Mouse (Mus musculus) heart, postnatal 0 days (tissue): ENCODE data around the gene Slc39a11. TPM values are rescaled to one million over a fixed set of nuclear protein-coding genes. Genes with fewer than 3 reads are reported as not detected.
A peak's percentile ranks its signal among the peaks of the same experiment; 100 is the strongest.

ENCODE experiments used
- ATAC-seq: fragments of 200-750 bp; cut with Nextera tagmentation; 2 replicates; pipeline ENCODE4 v1.8.0; 2017; ENCODE audit warnings: low read depth, moderate number of reproducible peaks, moderate library complexity; ENCODE audit not compliant: insufficient read depth
- DNase-seq: peaks from one replicate; pipeline ENCODE4 v3.0.0-alpha.2; 2016; ENCODE audit warnings: low spot score
- H3K27ac ChIP-seq: fragments of 300-500 bp; sonication (generic); 2 replicates; pipeline ENCODE4 v1.5.1; 2014; ENCODE audit warnings: low read depth, mild to moderate bottlenecking
- H3K27me3 ChIP-seq: fragments of 300-500 bp; sonication (generic); 2 replicates; pipeline ENCODE4 v1.6.1; 2014; ENCODE audit warnings: low read length, mixed read lengths; ENCODE audit not compliant: control insufficient read depth, insufficient read depth
- H3K36me3 ChIP-seq: fragments of 300-500 bp; sonication (generic); replicated peaks from 2 replicates; pipeline ENCODE4 v1.6.1; 2014; ENCODE audit warnings: low read length, mixed read lengths; ENCODE audit not compliant: control insufficient read depth, insufficient read depth
- H3K4me1 ChIP-seq: fragments of 300-500 bp; sonication (generic); 2 replicates; pipeline ENCODE4 v1.6.1; 2014; ENCODE audit warnings: antibody characterized with exemption; ENCODE audit not compliant: control insufficient read depth, insufficient read depth
- H3K4me2 ChIP-seq: fragments of 300-500 bp; sonication (generic); 2 replicates; pipeline ENCODE4 v1.6.1; 2014; ENCODE audit warnings: low read depth, mild to moderate bottlenecking, low read length, moderate library complexity
- H3K4me3 ChIP-seq: fragments of 300-500 bp; sonication (generic); 2 replicates; pipeline ENCODE4 v1.5.1; 2014; ENCODE audit warnings: low read depth, low read length
- H3K9ac ChIP-seq: fragments of 300-500 bp; sonication (generic); replicated peaks from 2 replicates; pipeline ENCODE4 v1.6.1; 2014; ENCODE audit warnings: low read depth, low read length, mixed read lengths
- H3K9me3 ChIP-seq: fragments of 300-500 bp; sonication (generic); replicated peaks from 2 replicates; pipeline ENCODE4 v1.6.1; 2016; ENCODE audit warnings: low read length; ENCODE audit not compliant: control insufficient read depth
- CTCF ChIP-seq: IDR thresholded peaks from 2 replicates; pipeline ENCODE4 v1.5.1; 2016; ENCODE audit warnings: antibody characterized with exemption, control low read depth, low read depth
- EP300 ChIP-seq: IDR thresholded peaks from 2 replicates; pipeline ENCODE4 v1.6.1; 2016; ENCODE audit warnings: antibody characterized with exemption, low read depth
- WGBS: fragments of 180-500 bp; shearing (Covaris S2); extraction: QIAGEN DNeasy Blood & Tissue Kit; methylation state at CpG from one replicate; pipeline ENCODE4 v1.1.7; 2014; 5-methylcytosine and 5-hydroxymethylcytosine counted together
- polyA plus RNA-seq: library from polyadenylated mRNA; unstranded; fragments of >200 nt; fragmentation: Nextera tagmentation; extraction: Ambion mirVana; gene quantifications from 2 replicates; pipeline ENCODE4 v1.2.1, GENCODE M21; 2015
- total RNA-seq: library from RNA; depleted of rRNA; stranded (reverse); fragments of >200 nt; gene quantifications from 2 replicates; pipeline ENCODE4 v1.2.3, GENCODE M21; 2014; ENCODE audit warnings: low replicate concordance

The Slc39a11 gene
- total and polyA plus RNA-seq, 2 experiments from 2014 or later = 8.6 to 16.3 TPM

DNA sequence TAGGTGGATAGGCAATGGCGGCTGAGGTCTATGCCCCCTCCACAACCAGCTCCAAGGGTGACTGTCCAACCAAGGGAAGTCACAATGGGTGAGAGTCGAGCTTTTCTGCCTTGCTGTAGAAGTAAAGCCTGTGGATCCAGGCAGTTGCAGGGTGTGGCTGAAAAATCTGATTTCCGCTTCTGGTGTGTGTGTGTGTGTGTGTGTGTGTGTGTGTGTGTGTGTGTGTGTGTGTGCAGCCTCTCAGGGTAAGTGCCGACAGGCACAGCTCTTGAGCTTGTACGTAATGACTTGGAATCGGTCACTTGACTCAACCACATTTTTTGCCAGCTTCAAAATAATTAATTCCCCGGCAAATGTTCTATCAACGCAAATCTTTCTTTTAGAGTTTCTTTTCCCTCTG is 18.6 kb downstream of the Slc39a11 start:
- H3K27me3 ChIP-seq = no peaks in the 10 kb centered on the region
- ATAC-seq (no peak), DNase-seq (no peak)
- H3K4me2 ChIP-seq = no peak overlapping the region
- H3K27ac ChIP-seq = no peak overlapping the region
- TF ChIP-seq CTCF = no peak
- no peak for TF ChIP-seq EP300
- no peaks in the 10 kb centered on the region for H3K9me3 ChIP-seq
- WGBS = 71% methylated on average over 8 of the region's 8 CpGs
- H3K36me3 ChIP-seq = no peaks in the 10 kb centered on the region
- no peaks in the 10 kb centered on the region for H3K4me1 ChIP-seq
- H3K9ac ChIP-seq = no peak overlapping the region
- H3K4me3 ChIP-seq = no peak overlapping the region

DNA sequence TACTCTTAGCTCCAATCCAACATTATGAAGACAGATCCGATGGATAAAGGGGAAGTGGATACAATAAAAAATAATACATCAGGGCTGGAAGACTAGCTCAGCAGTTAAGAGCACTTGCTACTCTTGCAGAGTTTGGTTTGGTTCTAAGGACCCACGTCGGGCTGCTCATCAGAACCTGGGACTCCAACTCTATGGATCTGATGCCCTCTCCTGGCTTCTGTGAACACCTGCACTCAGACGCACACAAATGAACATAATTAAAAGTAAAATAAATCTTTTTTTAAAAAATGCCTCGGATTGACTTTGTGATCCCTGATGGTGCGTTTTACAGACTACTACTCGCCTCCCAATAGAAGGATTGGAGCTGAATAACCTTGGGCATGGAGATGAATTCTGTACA is 19.2 kb downstream of the Slc39a11 start:
- Histone ChIP-seq H3K36me3 (no peaks in the 10 kb centered on the region), H3K27me3 (no peaks in the 10 kb centered on the region), H3K4me2 (no peak overlapping the region), H3K9ac (no peak overlapping the region), H3K4me1 (no peaks in the 10 kb centered on the region), H3K4me3 (no peak overlapping the region), H3K9me3 (no peaks in the 10 kb centered on the region), H3K27ac (no peak overlapping the region)
- 55% methylated on average over 7 of the region's 7 CpGs for WGBS
- DNase-seq (no peak), ATAC-seq (no peak)
- peak; percentile 39 for TF ChIP-seq CTCF
- TF ChIP-seq EP300 = no peak

DNA sequence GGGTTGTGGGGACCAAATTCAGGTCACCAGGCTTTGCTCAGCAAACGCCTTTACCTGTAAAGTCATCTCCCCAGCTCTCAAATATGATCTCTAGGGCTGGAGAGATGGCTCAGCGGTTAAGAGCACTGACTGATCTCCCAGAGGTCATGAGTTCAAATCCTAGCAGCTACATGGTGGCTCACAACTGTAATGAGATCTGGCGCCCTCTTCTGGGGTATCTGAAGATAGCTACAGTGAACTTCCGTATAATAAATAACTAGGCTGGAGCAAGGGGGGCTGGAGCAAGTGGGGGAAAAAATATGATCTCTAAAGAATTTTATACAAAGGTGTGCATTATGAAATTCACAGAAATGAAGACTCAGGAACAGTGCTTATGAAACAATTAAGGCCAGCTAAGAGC is 22.1 kb downstream of the Slc39a11 start:
- 48% methylated on average over 4 of the region's 4 CpGs for WGBS
- Histone ChIP-seq H3K9me3 (no peaks in the 10 kb centered on the region), H3K4me3 (no peak overlapping the region), H3K36me3 (no peaks in the 10 kb centered on the region), H3K4me1 (no peaks in the 10 kb centered on the region), H3K9ac (no peak overlapping the region), H3K27me3 (no peaks in the 10 kb centered on the region), H3K27ac (no peak overlapping the region), H3K4me2 (no peak overlapping the region)
- DNase-seq (no peak), ATAC-seq (no peak)
- TF ChIP-seq CTCF (peak; percentile 41), EP300 (no peak)

DNA sequence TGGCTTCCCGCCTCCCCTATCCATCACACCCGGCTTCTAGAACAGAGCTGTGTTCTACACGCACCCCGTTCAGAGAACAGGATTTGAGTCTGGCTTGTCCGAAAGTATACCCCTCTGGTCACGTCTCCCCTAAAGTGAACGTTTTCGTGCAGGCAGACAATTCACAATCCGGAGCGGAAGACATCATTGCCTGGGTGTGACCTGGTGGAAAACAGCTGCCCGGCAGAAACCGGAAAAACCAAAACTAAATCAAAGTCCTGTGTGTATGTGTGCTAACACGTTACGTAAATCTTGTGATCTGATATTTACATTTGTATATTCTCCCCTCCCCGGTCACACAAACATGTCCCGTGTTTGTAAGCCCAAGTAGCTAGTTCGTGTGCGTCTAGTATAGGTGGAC is 24.4 kb downstream of the Slc39a11 start:
- H3K9me3 ChIP-seq = no peaks in the 10 kb centered on the region
- H3K9ac ChIP-seq = no peak overlapping the region

GRCm38 (mm10) chr11:113622028-113622427 is 27.9 kb downstream of the Slc39a11 start:
- Histone ChIP-seq H3K27ac (no peak overlapping the region), H3K4me1 (no peaks in the 10 kb centered on the region; the same call in 1 of the 2 replicates), H3K9me3 (no peaks in the 10 kb centered on the region), H3K4me3 (no peak overlapping the region), H3K9ac (no peak overlapping the region), H3K27me3 (peaks cover 38% of the 10 kb centered on the region), H3K4me2 (no peak overlapping the region), H3K36me3 (no peaks in the 10 kb centered on the region)
- TF ChIP-seq CTCF (no peak), EP300 (no peak)
- ATAC-seq (no peak), DNase-seq (no peak)
- WGBS = 85% methylated on average over 4 of the region's 4 CpGs

More for the DNA sequence above, 24.4 kb downstream of the Slc39a11 start:
- TF ChIP-seq EP300 = no peak
- H3K4me2 ChIP-seq = no peak overlapping the region
- no peak overlapping the region for H3K27ac ChIP-seq
- peaks cover 15% of the 10 kb centered on the region for H3K27me3 ChIP-seq
- WGBS = 91% methylated on average over 18 of the region's 18 CpGs
- H3K4me1 ChIP-seq = no peaks in the 10 kb centered on the region
- DNase-seq (no peak), ATAC-seq (no peak)
- H3K4me3 ChIP-seq = no peak overlapping the region
- H3K36me3 ChIP-seq = no peaks in the 10 kb centered on the region

DNA sequence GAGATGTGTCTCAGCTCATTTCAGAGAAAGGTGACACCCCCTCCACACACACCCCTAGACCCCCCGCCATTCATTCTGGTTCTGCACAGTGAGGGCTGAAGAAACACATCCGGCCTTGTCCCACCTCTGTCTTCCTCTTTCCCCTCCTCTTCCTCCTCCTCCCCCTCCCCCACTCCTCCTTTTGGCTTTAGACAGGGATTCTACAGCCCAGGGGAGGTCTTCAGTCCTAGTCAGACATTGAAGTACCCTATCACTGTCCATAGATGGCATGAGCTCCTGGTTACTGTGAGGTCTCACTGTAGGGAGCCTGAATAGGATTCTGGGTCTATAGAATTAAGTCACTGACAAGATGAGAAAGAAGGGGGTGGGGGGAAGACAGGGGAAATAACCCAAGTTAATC is 28.9 kb downstream of the Slc39a11 start:
- ATAC-seq (no peak), DNase-seq (no peak)
- no peak overlapping the region for H3K4me2 ChIP-seq
- no peaks in the 10 kb centered on the region for H3K9me3 ChIP-seq
- H3K27ac ChIP-seq = no peak overlapping the region
- H3K4me3 ChIP-seq = no peak overlapping the region
- TF ChIP-seq CTCF = no peak
- TF ChIP-seq EP300 = no peak
- H3K4me1 ChIP-seq = no peaks in the 10 kb centered on the region; the same call in 1 of the 2 replicates
- no peaks in the 10 kb centered on the region for H3K36me3 ChIP-seq
- WGBS = 68% methylated on average over 2 of the region's 2 CpGs
- H3K9ac ChIP-seq = no peak overlapping the region
- H3K27me3 ChIP-seq = peaks cover 39% of the 10 kb centered on the region
